Mouse (Mus musculus): Measurements from ENCODE around the gene Picalm. TPM values are rescaled to one million over a fixed set of nuclear protein-coding genes. Genes with fewer than 3 reads are reported as not detected.
"Not testable (repeated sequence)": the region's sequence is repeated elsewhere in the genome, so short reads cannot be mapped to it uniquely, and the experiment has no call there.

Picalm gene
- total RNA-seq, 1 experiment from 2014 or later = 207 TPM

- peak; percentile 17 for DNase-seq
Observed at GRCm38 (mm10) chr7:90131831-90132241, 1.8 kb downstream of the Picalm start.

GRCm38 (mm10) chr7:90132322-90132721, 2.3 kb downstream of the Picalm start:
- no peak for DNase-seq

- no peak for DNase-seq
Observed at GRCm38 (mm10) chr7:90136736-90137135, 6.7 kb downstream of the Picalm start.

GRCm38 (mm10) chr7:90138359-90138758, 8.3 kb downstream of the Picalm start:
- no peak for DNase-seq

- no peak for DNase-seq
Observed at GRCm38 (mm10) chr7:90140290-90140689, 10.3 kb downstream of the Picalm start.

- no peak for DNase-seq
Observed at GRCm38 (mm10) chr7:90144275-90144674, 14.3 kb downstream of the Picalm start.

GRCm38 (mm10) chr7:90144971-90145370, 15.0 kb downstream of the Picalm start:
- DNase-seq = no peak

GRCm38 (mm10) chr7:90145376-90145775, 15.4 kb downstream of the Picalm start:
- no peak for DNase-seq

GRCm38 (mm10) chr7:90145897-90146296, 15.9 kb downstream of the Picalm start:
- DNase-seq = peak; percentile 41

- no peak for DNase-seq
Observed at GRCm38 (mm10) chr7:90146321-90146720, 16.3 kb downstream of the Picalm start.

- DNase-seq = no peak
Observed at GRCm38 (mm10) chr7:90148023-90148422, 18.0 kb downstream of the Picalm start.

GRCm38 (mm10) chr7:90148516-90148915, 18.5 kb downstream of the Picalm start:
- DNase-seq = no peak

- peak; percentile 75 for DNase-seq
Observed at GRCm38 (mm10) chr7:90150311-90150710, 20.3 kb downstream of the Picalm start.

GRCm38 (mm10) chr7:90158034-90158433, 28.0 kb downstream of the Picalm start:
- DNase-seq = no peak

- DNase-seq = no peak
Observed at GRCm38 (mm10) chr7:90160598-90160997, 30.6 kb downstream of the Picalm start.

GRCm38 (mm10) chr7:90164276-90164675, 34.3 kb downstream of the Picalm start:
- DNase-seq = no peak

- no peak for DNase-seq
Observed at GRCm38 (mm10) chr7:90165970-90166369, 36.0 kb downstream of the Picalm start.

- not testable (repeated sequence) for DNase-seq
Observed at GRCm38 (mm10) chr7:90167777-90168176, 37.8 kb downstream of the Picalm start.

- no peak for DNase-seq
Observed at GRCm38 (mm10) chr7:90173778-90174177, 43.8 kb downstream of the Picalm start.

GRCm38 (mm10) chr7:90175576-90175975, 45.6 kb downstream of the Picalm start:
- no peak for DNase-seq

- DNase-seq = no peak
Observed at GRCm38 (mm10) chr7:90180635-90181034, 50.6 kb downstream of the Picalm start.

GRCm38 (mm10) chr7:90200251-90200650, 70.2 kb downstream of the Picalm start:
- peak; percentile 5 for DNase-seq

GRCm38 (mm10) chr7:90201877-90202465, 72.0 kb downstream of the Picalm start:
- no peak for DNase-seq

- DNase-seq = no peak
Observed at GRCm38 (mm10) chr7:90203914-90204313, 73.9 kb downstream of the Picalm start.

- DNase-seq = peak; percentile 47
Observed at GRCm38 (mm10) chr7:90210116-90210515, 80.1 kb downstream of the Picalm start.

All from adrenal gland, postnatal 14 days (tissue).